Mouse (Mus musculus): ENCODE measurements around the gene Ablim1. TPM values are rescaled to one million over a fixed set of nuclear protein-coding genes. Genes with fewer than 3 reads are reported as not detected.

Ablim1 gene
- polyA plus RNA-seq, 1 experiment from 2014 or later: 39.3 TPM

DNA sequence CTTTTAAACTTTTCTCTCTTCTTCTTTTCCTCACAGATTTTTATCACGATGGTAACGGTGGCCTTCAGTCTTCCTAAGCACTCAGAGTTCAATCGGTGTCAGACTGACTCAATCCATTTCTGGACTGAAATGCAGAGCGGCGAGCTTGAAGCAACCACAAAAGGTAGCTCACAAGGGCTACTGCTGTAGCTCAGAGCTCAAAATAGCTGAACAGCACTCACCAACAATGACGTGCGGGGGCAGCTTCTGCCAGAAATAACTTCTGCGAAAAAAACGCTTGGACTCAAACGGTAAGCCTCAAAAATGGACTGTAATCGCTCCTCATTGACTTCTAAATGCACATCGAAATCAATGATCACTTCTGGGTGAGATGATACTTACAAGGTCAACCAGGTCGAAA, 151.4 kb downstream of the Ablim1 start:
- Histone ChIP-seq H3K36me3 (ENCODE audit: insufficient read depth, low read length) (no peaks in the 10 kb centered on the region), H3K4me3 (ENCODE audit: low read length) (no peak overlapping the region), H3K9me3 (ENCODE audit: low read length) (no peaks in the 10 kb centered on the region), H3K27ac (ENCODE audit: low read length) (no peak overlapping the region), H3K4me1 (ENCODE audit: insufficient read depth, low read length) (peaks cover 12% of the 10 kb centered on the region; the same call in 1 of the 2 replicates), H3K4me2 (replicated peaks; ENCODE audit: low read depth, low read length) (no peak overlapping the region), H3K27me3 (ENCODE audit: insufficient read depth, low read length) (no peaks in the 10 kb centered on the region), H3K9ac (replicated peaks; ENCODE audit: low read length) (no peak overlapping the region)
- no peak for ATAC-seq (ENCODE audit: low FRiP score, low TSS enrichment)
- 86% methylated on average over 13 of the region's 13 CpGs for WGBS

DNA sequence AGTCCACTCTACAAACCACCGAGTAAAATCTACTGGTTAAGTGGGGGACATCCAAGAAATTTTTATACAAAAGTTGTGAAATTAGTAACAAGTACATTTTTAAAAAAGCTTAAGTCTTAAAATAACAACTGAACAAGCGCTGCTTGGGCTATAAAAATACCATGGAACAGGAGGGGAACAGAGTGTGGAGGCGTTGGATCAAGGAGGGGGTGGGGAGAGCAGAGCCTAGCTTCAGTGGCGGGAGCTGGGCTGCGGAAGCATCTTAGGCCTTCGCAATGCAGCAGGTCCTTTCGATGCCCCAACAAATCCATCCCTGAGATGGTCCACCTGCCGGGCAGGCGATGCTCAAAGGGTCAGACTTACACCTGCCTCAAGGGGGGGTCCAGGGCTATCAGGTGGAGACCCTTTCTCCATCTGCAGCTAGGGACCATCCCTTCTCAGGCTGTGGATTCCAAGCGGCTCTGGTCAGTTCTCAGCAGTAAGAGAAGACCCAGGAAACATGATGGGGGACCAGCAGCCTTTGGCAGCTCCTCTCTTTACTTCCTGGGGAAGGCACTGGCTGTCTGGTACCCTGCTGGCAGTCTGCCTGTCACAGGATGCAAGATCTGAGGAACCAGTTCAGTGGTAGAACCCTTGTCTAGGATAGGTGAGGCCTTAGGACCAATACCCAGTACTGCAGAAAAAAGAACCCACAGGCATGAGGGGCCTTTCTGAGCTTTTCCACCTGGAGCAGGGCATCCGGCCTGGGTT, 152.6 kb downstream of the Ablim1 start:
- Histone ChIP-seq H3K4me3 (ENCODE audit: low read length) (no peak overlapping the region), H3K4me1 (ENCODE audit: insufficient read depth, low read length) (peaks cover 9% of the 10 kb centered on the region; the same call in 1 of the 2 replicates), H3K4me2 (replicated peaks; ENCODE audit: low read depth, low read length) (no peak overlapping the region), H3K27ac (ENCODE audit: low read length) (no peak overlapping the region), H3K9me3 (ENCODE audit: low read length) (no peaks in the 10 kb centered on the region), H3K36me3 (ENCODE audit: insufficient read depth, low read length) (no peaks in the 10 kb centered on the region), H3K9ac (replicated peaks; ENCODE audit: low read length) (no peak overlapping the region), H3K27me3 (ENCODE audit: insufficient read depth, low read length) (no peaks in the 10 kb centered on the region)
- 69% methylated on average over 11 of the region's 11 CpGs for WGBS
- no peak for ATAC-seq (ENCODE audit: low FRiP score, low TSS enrichment)

DNA sequence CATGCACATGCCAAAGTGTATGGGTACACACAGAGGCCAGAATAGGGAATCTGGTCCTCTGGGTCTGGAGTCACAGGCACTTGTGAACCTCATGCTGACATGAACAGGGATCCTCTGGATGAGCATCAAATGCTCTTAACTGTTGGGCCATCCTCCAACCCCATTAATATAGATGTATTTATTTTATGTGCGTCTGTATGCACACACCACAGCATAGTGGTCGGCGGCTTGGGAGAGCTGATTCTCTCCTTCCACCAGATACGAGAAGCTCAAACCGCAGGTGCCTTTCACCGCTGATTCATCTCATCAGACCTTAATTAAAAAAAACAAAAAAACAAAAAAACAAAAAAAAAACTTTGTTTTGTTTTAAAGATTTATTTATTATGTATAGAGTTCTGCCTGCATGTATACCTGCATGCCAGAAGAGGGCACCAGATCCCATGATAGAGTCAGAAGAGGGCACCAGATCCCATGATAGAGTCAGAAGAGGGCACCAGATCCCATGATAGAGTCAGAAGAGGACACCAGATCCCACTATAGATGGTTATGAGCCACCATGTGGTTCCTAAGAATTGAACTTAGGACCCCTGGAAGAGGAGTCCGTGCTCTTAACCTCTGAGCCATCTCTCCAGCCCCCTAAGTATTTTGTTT, 153.6 kb downstream of the Ablim1 start:
- WGBS: 68% methylated on average over 7 of the region's 7 CpGs
- ATAC-seq (ENCODE audit: low FRiP score, low TSS enrichment): no peak

DNA sequence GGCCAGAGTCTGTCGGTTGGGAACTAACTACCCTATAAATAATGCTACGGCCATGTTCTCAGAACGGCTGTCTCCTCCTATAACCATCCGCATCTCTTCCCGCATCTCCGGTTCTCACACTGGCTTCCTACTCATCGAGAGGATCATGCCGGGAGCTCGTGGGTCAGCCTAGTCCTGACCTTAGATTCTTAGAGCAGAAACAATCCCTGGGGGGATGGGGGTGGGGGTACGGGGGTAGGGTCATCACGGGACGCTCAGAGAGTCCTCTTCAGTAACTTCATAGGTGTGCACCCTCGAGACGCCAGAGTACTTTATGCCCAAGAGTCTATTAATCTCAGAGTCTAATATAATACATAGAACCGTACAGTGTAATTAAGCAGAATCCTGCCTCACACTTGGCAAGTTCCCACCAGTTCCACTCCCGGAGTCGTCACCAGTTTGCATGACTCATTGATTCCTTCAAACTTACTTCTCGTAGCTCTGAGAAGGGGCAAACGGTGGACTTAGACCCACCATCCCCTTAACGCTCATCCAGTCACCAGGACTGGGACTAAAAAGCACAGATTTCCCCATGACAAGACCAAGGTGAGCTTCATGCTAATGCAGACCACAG, 156.9 kb downstream of the Ablim1 start:
- Histone ChIP-seq H3K4me2 (replicated peaks; ENCODE audit: low read depth, low read length) (no peak overlapping the region), H3K9me3 (ENCODE audit: low read length) (no peaks in the 10 kb centered on the region), H3K9ac (replicated peaks; ENCODE audit: low read length) (no peak overlapping the region), H3K4me3 (ENCODE audit: low read length) (no peak overlapping the region), H3K4me1 (ENCODE audit: insufficient read depth, low read length) (peaks cover 25% of the 10 kb centered on the region), H3K36me3 (ENCODE audit: insufficient read depth, low read length) (no peaks in the 10 kb centered on the region), H3K27ac (ENCODE audit: low read length) (no peak overlapping the region; the same call in 1 of the 2 replicates), H3K27me3 (ENCODE audit: insufficient read depth, low read length) (no peaks in the 10 kb centered on the region)
- WGBS: 65% methylated on average over 20 of the region's 20 CpGs
- no peak for ATAC-seq (ENCODE audit: low FRiP score, low TSS enrichment)

More for the DNA sequence above, 153.6 kb downstream of the Ablim1 start:
- peaks cover 11% of the 10 kb centered on the region for H3K4me1 ChIP-seq (ENCODE audit: insufficient read depth, low read length)
- H3K27me3 ChIP-seq (ENCODE audit: insufficient read depth, low read length): no peaks in the 10 kb centered on the region
- H3K36me3 ChIP-seq (ENCODE audit: insufficient read depth, low read length): no peaks in the 10 kb centered on the region
- H3K27ac ChIP-seq (ENCODE audit: low read length): no peak overlapping the region
- no peak overlapping the region for H3K4me2 ChIP-seq (replicated peaks; ENCODE audit: low read depth, low read length)
- H3K4me3 ChIP-seq (ENCODE audit: low read length): no peak overlapping the region
- H3K9me3 ChIP-seq (ENCODE audit: low read length): no peaks in the 10 kb centered on the region
- H3K9ac ChIP-seq (replicated peaks; ENCODE audit: low read length): no peak overlapping the region

DNA sequence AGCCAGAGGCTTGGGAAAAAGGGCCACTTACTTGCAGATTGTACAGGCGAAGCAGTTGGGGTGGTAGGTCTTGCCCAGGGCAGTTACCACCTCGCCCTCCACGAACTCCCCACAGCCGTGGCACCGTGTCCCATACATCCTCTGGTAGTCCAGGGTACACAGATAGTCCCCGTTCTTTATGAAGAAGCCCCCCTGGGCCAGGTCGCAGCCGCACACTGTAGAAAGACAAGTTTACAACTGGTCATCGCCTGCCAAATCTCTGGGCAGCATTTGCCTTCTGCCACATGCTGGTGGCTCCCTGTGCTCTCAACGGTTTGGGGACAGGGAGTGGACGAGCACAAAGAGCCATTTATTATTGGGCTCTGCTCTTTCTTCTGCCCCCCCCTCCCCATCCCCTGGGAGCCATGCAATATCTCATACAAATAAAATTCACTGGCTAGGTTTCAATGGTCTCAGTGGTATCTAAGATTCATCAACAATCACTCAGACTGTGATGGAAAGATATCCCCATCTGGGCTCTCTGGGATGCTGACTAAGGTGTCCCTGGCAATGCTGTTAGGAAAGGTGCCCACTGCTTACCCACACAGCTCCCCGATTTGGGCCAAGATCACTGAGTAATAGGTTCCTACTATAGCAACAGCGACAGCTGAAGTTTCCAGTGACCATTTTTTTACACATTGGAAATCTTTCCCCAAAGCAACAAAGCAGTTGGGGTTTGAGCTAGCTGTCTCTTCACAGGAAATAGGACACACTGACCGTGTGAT, 159.4 kb downstream of the Ablim1 start:
- Histone ChIP-seq H3K9me3 (ENCODE audit: low read length) (no peaks in the 10 kb centered on the region), H3K27ac (ENCODE audit: low read length) (no peak overlapping the region), H3K4me3 (ENCODE audit: low read length) (no peak overlapping the region), H3K4me2 (replicated peaks; ENCODE audit: low read depth, low read length) (no peak overlapping the region), H3K36me3 (ENCODE audit: insufficient read depth, low read length) (no peaks in the 10 kb centered on the region), H3K4me1 (ENCODE audit: insufficient read depth, low read length) (peaks cover 20% of the 10 kb centered on the region), H3K9ac (replicated peaks; ENCODE audit: low read length) (no peak overlapping the region), H3K27me3 (ENCODE audit: insufficient read depth, low read length) (no peaks in the 10 kb centered on the region)
- ATAC-seq (ENCODE audit: low FRiP score, low TSS enrichment): no peak
- 75% methylated on average over 14 of the region's 14 CpGs for WGBS

DNA sequence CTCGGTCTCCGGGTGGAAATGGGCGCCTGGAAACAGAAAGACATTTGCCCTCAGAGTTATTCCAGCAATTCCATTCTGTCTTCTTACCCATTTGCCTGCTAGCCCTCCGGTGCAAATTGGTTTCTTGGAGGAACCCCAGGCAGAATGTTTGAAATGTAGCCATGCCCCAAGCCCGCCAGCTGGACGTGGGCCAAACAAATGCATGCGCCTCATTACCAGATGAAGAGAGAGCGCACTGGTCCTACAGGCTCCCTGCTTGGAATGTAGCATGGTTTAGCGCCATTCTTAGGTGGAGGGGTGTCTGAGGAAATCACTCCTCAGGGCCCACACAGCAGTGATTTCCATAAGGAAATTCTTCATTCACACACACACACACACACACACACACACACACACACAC, 162.4 kb downstream of the Ablim1 start:
- H3K4me2 ChIP-seq (replicated peaks; ENCODE audit: low read depth, low read length): no peak overlapping the region
- 57% methylated on average over 9 of the region's 9 CpGs for WGBS
- no peak for ATAC-seq (ENCODE audit: low FRiP score, low TSS enrichment)

DNA sequence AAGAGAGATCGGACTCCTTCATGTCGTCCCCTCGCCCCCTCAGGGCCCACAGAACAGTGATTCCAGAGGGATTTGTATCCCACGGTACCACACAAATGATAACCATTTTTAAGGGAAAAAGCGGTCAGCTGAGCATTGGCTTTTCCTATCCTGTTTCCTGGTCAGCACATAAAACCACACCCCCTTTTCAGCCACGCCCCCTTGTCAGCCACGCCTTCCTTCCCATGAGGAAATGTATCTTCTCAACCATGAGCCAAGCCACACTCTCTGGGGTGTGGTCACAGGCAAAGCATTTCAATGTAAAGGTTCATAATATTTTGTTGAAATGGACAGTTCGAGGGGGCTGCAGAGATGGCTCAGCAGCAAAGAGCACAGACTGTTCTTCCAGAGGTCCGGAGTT, 163.2 kb downstream of the Ablim1 start:
- Histone ChIP-seq H3K9me3 (ENCODE audit: low read length) (no peaks in the 10 kb centered on the region), H3K27me3 (ENCODE audit: insufficient read depth, low read length) (no peaks in the 10 kb centered on the region), H3K4me3 (ENCODE audit: low read length) (no peak overlapping the region), H3K9ac (replicated peaks; ENCODE audit: low read length) (no peak overlapping the region), H3K4me2 (replicated peaks; ENCODE audit: low read depth, low read length) (no peak overlapping the region), H3K27ac (ENCODE audit: low read length) (no peak overlapping the region), H3K36me3 (ENCODE audit: insufficient read depth, low read length) (no peaks in the 10 kb centered on the region), H3K4me1 (ENCODE audit: insufficient read depth, low read length) (peaks cover 34% of the 10 kb centered on the region)
- 86% methylated on average over 9 of the region's 9 CpGs for WGBS
- no peak for ATAC-seq (ENCODE audit: low FRiP score, low TSS enrichment)

More for the DNA sequence above, 162.4 kb downstream of the Ablim1 start:
- H3K9ac ChIP-seq (replicated peaks; ENCODE audit: low read length): no peak overlapping the region
- H3K27me3 ChIP-seq (ENCODE audit: insufficient read depth, low read length): no peaks in the 10 kb centered on the region
- H3K4me3 ChIP-seq (ENCODE audit: low read length): no peak overlapping the region
- H3K36me3 ChIP-seq (ENCODE audit: insufficient read depth, low read length): no peaks in the 10 kb centered on the region
- peaks cover 26% of the 10 kb centered on the region for H3K4me1 ChIP-seq (ENCODE audit: insufficient read depth, low read length)
- no peaks in the 10 kb centered on the region for H3K9me3 ChIP-seq (ENCODE audit: low read length)
- no peak overlapping the region; the same call in 1 of the 2 replicates for H3K27ac ChIP-seq (ENCODE audit: low read length)

DNA sequence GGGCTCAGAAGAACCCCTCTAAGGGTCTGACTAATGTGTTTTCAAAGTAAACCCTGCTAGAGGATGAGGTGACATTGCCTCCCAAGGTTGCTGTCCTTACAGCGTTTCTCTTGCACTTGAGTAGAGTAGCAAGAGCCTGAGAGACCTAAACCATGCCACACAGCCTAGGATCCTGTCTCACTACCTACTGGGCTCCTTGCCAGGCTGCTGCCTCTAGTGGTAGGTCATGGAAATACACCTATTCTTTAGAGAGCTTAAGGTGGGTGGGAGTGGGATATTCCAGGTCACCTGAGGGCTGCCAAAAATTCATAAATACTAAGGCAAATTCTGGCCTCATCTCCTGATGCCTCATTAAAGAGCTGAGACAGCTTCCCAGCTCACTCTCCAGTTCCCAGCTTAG, 164.4 kb downstream of the Ablim1 start:
- H3K36me3 ChIP-seq (ENCODE audit: insufficient read depth, low read length): no peaks in the 10 kb centered on the region
- H3K4me1 ChIP-seq (ENCODE audit: insufficient read depth, low read length): peaks cover 32% of the 10 kb centered on the region
- no peaks in the 10 kb centered on the region for H3K27me3 ChIP-seq (ENCODE audit: insufficient read depth, low read length)
- no peak overlapping the region for H3K4me2 ChIP-seq (replicated peaks; ENCODE audit: low read depth, low read length)
- H3K9ac ChIP-seq (replicated peaks; ENCODE audit: low read length): no peak overlapping the region
- H3K4me3 ChIP-seq (ENCODE audit: low read length): no peak overlapping the region
- H3K9me3 ChIP-seq (ENCODE audit: low read length): no peaks in the 10 kb centered on the region
- H3K27ac ChIP-seq (ENCODE audit: low read length): no peak overlapping the region
- peak; percentile 43; the same call in 1 of the 2 replicates for ATAC-seq (ENCODE audit: low FRiP score, low TSS enrichment)
- 59% methylated on average over 1 of the region's 1 CpGs for WGBS

DNA sequence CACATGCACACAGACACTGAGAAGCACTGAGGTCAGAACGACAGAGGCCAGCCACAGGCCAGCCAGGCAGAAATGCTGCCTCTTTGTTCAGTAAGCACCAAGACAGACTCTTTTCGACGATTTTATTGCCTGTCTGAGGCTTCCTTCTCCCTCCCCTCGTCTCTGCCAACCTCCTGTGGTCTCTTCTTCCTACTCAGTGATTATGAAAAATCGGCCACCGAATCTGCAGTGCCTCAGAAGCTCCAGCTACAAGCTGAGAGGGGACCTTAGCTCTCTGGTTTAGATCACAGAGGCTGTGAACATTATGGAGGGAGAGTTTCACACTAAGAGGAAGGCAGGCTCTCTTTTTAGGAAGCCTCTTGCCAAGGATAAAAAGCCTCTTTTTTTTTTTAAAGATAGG, 167.0 kb downstream of the Ablim1 start:
- H3K4me1 ChIP-seq (ENCODE audit: insufficient read depth, low read length): peaks cover 21% of the 10 kb centered on the region
- H3K27me3 ChIP-seq (ENCODE audit: insufficient read depth, low read length): no peaks in the 10 kb centered on the region
- peaks cover 4% of the 10 kb centered on the region; the same call in 1 of the 2 replicates for H3K9me3 ChIP-seq (ENCODE audit: low read length)
- ATAC-seq (ENCODE audit: low FRiP score, low TSS enrichment): no peak
- 26% methylated on average over 6 of the region's 6 CpGs for WGBS
- no peak overlapping the region for H3K4me2 ChIP-seq (replicated peaks; ENCODE audit: low read depth, low read length)
- peak overlapping the region; percentile 0; the same call in 1 of the 2 replicates for H3K27ac ChIP-seq (ENCODE audit: low read length)
- H3K9ac ChIP-seq (replicated peaks; ENCODE audit: low read length): peak overlapping the region; percentile 2; the same call in 1 of the 2 replicates
- no peak overlapping the region for H3K4me3 ChIP-seq (ENCODE audit: low read length)
- no peaks in the 10 kb centered on the region for H3K36me3 ChIP-seq (ENCODE audit: insufficient read depth, low read length)
